Mouse (Mus musculus) forebrain, postnatal 0 days (tissue): ENCODE results near the gene Josd2. TPM values are rescaled to one million over a fixed set of nuclear protein-coding genes. Genes with fewer than 3 reads are reported as not detected.

Source experiments
- ATAC-seq: fragments of 200-750 bp; cut with Nextera tagmentation; 2 replicates; pipeline ENCODE4 v1.8.0; 2017; ENCODE audit warnings: mild to moderate bottlenecking, moderate library complexity
- DNase-seq: peaks from one replicate; pipeline ENCODE4 v3.0.0-alpha.2; 2015
- H3K27ac ChIP-seq: fragments of 300-500 bp; sonication (generic); 2 replicates; pipeline ENCODE4 v1.5.1; 2014; ENCODE audit warnings: low read depth, mild to moderate bottlenecking, antibody characterized with exemption, low read length, moderate library complexity, mixed read lengths
- H3K27me3 ChIP-seq: fragments of 300-500 bp; sonication (generic); 2 replicates; pipeline ENCODE4 v1.6.1; 2014; ENCODE audit warnings: mild to moderate bottlenecking, low read length, mixed read lengths; ENCODE audit not compliant: insufficient read depth
- H3K36me3 ChIP-seq: fragments of 300-500 bp; sonication (generic); 2 replicates; pipeline ENCODE4 v1.6.1; 2014; ENCODE audit warnings: mild to moderate bottlenecking, moderate library complexity; ENCODE audit not compliant: insufficient read depth
- H3K4me1 ChIP-seq: fragments of 300-500 bp; sonication (generic); 2 replicates; pipeline ENCODE4 v1.6.1; 2014; ENCODE audit warnings: antibody characterized with exemption; ENCODE audit not compliant: insufficient read depth
- H3K4me2 ChIP-seq: fragments of 300-500 bp; sonication (generic); 2 replicates; pipeline ENCODE4 v1.6.1; 2014; ENCODE audit warnings: low read depth, mild to moderate bottlenecking, moderate library complexity
- H3K4me3 ChIP-seq: fragments of 300-500 bp; sonication (generic); 2 replicates; pipeline ENCODE4 v1.5.1; 2014; ENCODE audit warnings: low read depth, low read length, mixed read lengths
- H3K9ac ChIP-seq: fragments of 300-500 bp; sonication (generic); 2 replicates; pipeline ENCODE4 v1.6.1; 2014; ENCODE audit warnings: mild to moderate bottlenecking
- H3K9me3 ChIP-seq: fragments of 300-500 bp; sonication (generic); 2 replicates; pipeline ENCODE4 v1.6.1; 2016; ENCODE audit warnings: low read length
- CTCF ChIP-seq: sonication (generic); IDR thresholded peaks from 2 replicates; pipeline ENCODE4 v1.5.1; 2016; ENCODE audit warnings: antibody characterized with exemption, control low read depth, low read depth
- WGBS: fragments of 180-500 bp; shearing (Covaris S2); extraction: QIAGEN DNeasy Blood & Tissue Kit; methylation state at CpG from one replicate; pipeline ENCODE4 v1.1.7; 2014; 5-methylcytosine and 5-hydroxymethylcytosine counted together
- polyA plus RNA-seq: library from polyadenylated mRNA; unstranded; fragments of >200 nt; fragmentation: Nextera tagmentation; extraction: Ambion mirVana; gene quantifications from 2 replicates; pipeline ENCODE4 v1.2.1, GENCODE M21; 2015
- total RNA-seq: library from RNA; depleted of rRNA; stranded (reverse); fragments of >200 nt; gene quantifications from 2 replicates; pipeline ENCODE4 v1.2.3, GENCODE M21; 2014

The Josd2 gene
- total and polyA plus RNA-seq, 2 experiments from 2014 or later, result 27.6 to 28.6 TPM

DNA sequence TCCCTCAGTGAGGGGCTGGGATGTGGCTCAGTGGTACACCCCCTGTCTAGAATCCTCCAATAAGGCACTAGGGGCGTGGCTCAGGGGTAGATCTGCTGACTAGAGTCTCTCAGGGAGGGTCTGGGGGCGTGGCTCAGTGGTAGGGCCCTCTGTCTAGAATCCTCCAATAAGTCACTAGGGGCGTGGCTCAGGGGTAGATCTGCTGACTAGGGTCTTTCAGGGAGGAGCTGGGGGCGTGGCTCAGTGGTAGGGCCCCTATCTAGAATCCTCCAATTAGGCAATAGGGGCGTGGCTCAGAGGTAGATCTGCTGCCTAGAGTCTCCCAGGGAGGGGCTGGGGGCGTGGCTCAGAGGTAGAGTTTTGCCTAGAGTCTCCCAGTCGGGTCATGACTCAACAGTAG, 34.4 kb upstream of the Josd2 start:
- ATAC-seq, result peak; percentile 65
- no peaks in the 10 kb centered on the region for H3K27me3 ChIP-seq
- TF ChIP-seq CTCF, result no peak
- H3K4me1 ChIP-seq, result peaks cover 13% of the 10 kb centered on the region; the same call in 1 of the 2 replicates
- no peak overlapping the region for H3K4me2 ChIP-seq
- peak; percentile 78 for DNase-seq
- H3K27ac ChIP-seq, result no peak overlapping the region
- H3K9me3 ChIP-seq, result no peaks in the 10 kb centered on the region
- H3K9ac ChIP-seq, result no peak overlapping the region
- H3K36me3 ChIP-seq, result peaks cover 12% of the 10 kb centered on the region; the same call in 1 of the 2 replicates
- WGBS, result 14% methylated on average over 7 of the region's 7 CpGs
- H3K4me3 ChIP-seq, result no peak overlapping the region

DNA sequence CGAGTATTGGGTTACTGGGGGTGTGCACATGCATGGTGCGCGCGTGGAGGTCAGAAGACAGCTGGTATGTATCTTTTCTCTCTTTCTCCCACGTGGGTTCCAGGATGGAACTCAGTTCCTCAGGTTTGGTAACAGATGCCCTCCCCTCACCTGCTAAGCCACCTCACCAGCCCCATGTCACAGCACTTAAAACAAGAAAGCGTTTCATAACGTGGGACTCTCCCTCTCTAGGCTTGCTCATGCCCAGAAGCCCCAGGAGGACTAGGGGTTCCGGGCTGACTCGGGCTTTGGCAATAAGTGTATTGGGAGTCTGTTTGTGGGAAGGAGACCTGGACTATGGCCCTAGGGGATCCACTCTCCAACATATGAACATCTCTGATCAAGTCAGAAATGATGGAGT, 33.7 kb upstream of the Josd2 start:
- no peak for ATAC-seq

DNA sequence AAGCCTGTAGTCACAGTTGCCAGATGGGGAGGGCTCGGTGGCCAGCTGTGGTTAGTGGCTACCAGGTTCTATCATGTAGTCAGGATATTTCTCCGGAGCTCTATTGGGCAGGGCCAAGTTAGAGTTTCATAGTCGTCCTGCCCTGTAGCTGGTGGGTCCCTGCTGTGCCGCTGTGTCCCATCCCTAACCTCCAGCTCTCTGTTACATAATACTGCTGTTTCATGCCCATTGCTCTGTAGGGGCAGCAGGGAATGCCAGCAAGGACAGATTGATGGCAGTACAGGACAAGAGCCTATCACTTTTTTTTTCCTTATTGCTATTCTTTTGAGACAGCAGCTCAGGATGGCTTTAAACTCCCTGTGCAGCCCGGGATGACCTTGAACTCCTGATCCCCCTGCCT, 32.0 kb upstream of the Josd2 start:
- no peak overlapping the region for H3K4me2 ChIP-seq
- no peak overlapping the region for H3K27ac ChIP-seq
- H3K9ac ChIP-seq, result no peak overlapping the region
- ATAC-seq, result no peak
- no peak for TF ChIP-seq CTCF
- WGBS, result 77% methylated on average over 5 of the region's 5 CpGs
- no peaks in the 10 kb centered on the region for H3K27me3 ChIP-seq
- H3K9me3 ChIP-seq, result no peaks in the 10 kb centered on the region
- no peak for DNase-seq
- peaks cover 15% of the 10 kb centered on the region; the same call in 1 of the 2 replicates for H3K4me1 ChIP-seq
- no peak overlapping the region for H3K4me3 ChIP-seq
- peaks cover 12% of the 10 kb centered on the region; the same call in 1 of the 2 replicates for H3K36me3 ChIP-seq

More for the DNA sequence above, 33.7 kb upstream of the Josd2 start:
- H3K36me3 ChIP-seq, result peaks cover 12% of the 10 kb centered on the region; the same call in 1 of the 2 replicates
- TF ChIP-seq CTCF, result no peak
- peaks cover 13% of the 10 kb centered on the region; the same call in 1 of the 2 replicates for H3K4me1 ChIP-seq
- no peaks in the 10 kb centered on the region for H3K27me3 ChIP-seq
- H3K9ac ChIP-seq, result no peak overlapping the region
- no peak overlapping the region for H3K4me3 ChIP-seq
- 82% methylated on average over 9 of the region's 9 CpGs for WGBS
- no peak for DNase-seq
- no peak overlapping the region for H3K4me2 ChIP-seq
- H3K27ac ChIP-seq, result no peak overlapping the region
- H3K9me3 ChIP-seq, result no peaks in the 10 kb centered on the region

DNA sequence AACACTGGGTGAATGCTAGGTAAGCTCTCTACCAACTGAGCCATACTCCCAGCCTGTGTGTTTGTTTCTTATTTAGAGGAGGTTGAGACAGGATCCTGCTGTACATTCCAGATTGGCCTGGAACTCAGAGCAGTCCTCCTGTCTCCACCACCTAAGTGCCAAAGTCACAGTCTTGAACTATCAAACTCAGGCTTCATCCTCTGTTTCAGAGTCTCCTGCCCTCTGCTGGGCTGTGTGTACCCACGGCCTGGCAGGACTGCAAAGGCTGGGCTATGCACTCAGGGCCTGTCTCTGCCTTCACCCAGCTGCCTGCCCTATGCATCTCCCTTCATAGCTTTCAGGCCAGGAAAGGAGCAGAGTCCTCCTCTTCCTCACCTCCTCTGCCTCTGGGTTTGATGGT, 31.5 kb upstream of the Josd2 start:
- ATAC-seq (no peak), DNase-seq (no peak)
- H3K27me3 ChIP-seq, result no peaks in the 10 kb centered on the region
- no peak overlapping the region for H3K9ac ChIP-seq
- TF ChIP-seq CTCF, result peak; percentile 53
- 12% methylated on average over 1 of the region's 1 CpGs for WGBS
- H3K4me1 ChIP-seq, result peaks cover 12% of the 10 kb centered on the region; the same call in 1 of the 2 replicates
- no peaks in the 10 kb centered on the region for H3K9me3 ChIP-seq
- H3K27ac ChIP-seq, result no peak overlapping the region
- H3K36me3 ChIP-seq, result peaks cover 12% of the 10 kb centered on the region; the same call in 1 of the 2 replicates
- H3K4me3 ChIP-seq, result no peak overlapping the region
- H3K4me2 ChIP-seq, result no peak overlapping the region

DNA sequence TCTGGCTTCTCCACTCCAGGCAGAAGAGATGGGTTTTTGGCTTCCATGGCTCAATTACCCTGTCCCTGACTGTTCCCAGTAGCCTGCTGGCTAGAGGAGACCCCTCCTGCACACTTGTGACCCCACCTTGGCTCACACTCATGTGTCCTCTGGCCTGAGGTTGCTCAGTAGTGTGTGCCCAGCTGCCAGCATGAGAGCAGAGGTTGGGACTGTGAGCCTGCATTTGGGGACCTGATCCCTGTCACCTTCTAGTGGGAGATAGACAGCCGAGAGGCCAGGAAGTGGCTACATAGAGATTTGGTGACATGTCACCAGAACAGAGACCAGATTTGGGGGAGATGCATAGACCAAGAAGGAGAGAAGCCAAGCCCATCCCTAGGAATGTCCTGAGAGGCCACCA, 30.6 kb upstream of the Josd2 start:
- no peaks in the 10 kb centered on the region for H3K9me3 ChIP-seq
- no peaks in the 10 kb centered on the region for H3K27me3 ChIP-seq
- H3K4me3 ChIP-seq, result no peak overlapping the region
- no peak overlapping the region for H3K4me2 ChIP-seq
- no peak for ATAC-seq
- no peak for TF ChIP-seq CTCF
- H3K36me3 ChIP-seq, result peaks cover 12% of the 10 kb centered on the region; the same call in 1 of the 2 replicates
- H3K27ac ChIP-seq, result no peak overlapping the region
- H3K4me1 ChIP-seq, result 0 out of 2 replicates have a peak, but pooled peaks cover 6% of the 10 kb centered on the region
- no peak overlapping the region for H3K9ac ChIP-seq
- WGBS, result 91% methylated on average over 1 of the region's 1 CpGs
- no peak for DNase-seq

DNA sequence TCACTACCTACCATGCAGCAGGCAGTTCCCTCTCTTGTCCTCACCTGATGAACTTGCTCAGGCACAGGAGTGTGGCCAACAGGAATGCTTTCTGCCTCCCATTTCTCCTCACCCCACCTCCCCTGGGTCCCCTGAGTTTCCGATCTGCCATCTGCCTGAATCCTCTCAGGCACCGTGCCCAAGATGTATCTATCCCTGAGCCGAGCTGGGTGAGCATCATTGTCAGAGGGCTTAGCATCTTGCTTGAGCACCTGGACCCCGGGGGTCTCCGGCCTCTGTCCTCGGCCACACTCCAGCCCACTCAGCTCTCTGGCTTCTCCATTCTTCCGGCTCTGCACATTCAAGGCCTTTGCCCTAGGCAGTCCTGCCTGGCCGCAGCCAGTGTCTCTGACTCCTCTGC, 29.8 kb upstream of the Josd2 start:
- Histone ChIP-seq H3K4me3 (no peak overlapping the region), H3K9me3 (no peaks in the 10 kb centered on the region), H3K27me3 (no peaks in the 10 kb centered on the region), H3K27ac (no peak overlapping the region), H3K9ac (no peak overlapping the region), H3K4me1 (0 out of 2 replicates have a peak, but pooled peaks cover 3% of the 10 kb centered on the region), H3K4me2 (no peak overlapping the region), H3K36me3 (peaks cover 12% of the 10 kb centered on the region; the same call in 1 of the 2 replicates)
- no peak for ATAC-seq
- TF ChIP-seq CTCF, result no peak
- WGBS, result 62% methylated on average over 8 of the region's 8 CpGs
- DNase-seq, result no peak

DNA sequence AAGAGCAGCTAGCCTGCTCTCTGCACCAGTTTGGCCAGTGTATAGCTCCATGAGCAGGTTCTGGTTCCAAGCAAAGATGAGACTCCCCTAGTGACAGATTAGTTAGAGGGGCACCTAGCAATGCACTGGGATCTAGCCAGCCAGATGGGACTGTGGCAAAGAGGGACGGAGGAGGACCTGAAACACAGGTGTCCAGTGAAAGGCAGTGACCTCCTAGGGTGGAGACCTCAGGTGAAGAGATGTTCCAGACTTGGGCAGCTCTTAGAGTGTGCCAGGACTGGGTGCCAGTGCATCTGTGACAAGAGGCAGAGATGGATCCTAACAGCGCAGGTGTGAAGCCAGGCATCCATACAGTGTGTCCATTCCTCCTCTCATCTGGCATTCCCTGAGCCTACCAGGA, 28.1 kb upstream of the Josd2 start:
- Histone ChIP-seq H3K4me2 (no peak overlapping the region), H3K4me1 (peaks cover 13% of the 10 kb centered on the region), H3K9me3 (no peaks in the 10 kb centered on the region), H3K27me3 (no peaks in the 10 kb centered on the region), H3K4me3 (no peak overlapping the region), H3K9ac (no peak overlapping the region), H3K36me3 (0 out of 2 replicates have a peak, but pooled peaks cover 14% of the 10 kb centered on the region), H3K27ac (no peak overlapping the region)
- no peak for TF ChIP-seq CTCF
- no peak for DNase-seq
- 67% methylated on average over 2 of the region's 2 CpGs for WGBS
- no peak for ATAC-seq
